Mouse (Mus musculus): ENCODE measurements at regions not wholly inside any gene's neighbourhood (a gene's known extent, or its start where the extent isn't known, plus 50 kb on each side); places are given as distances from the start of the nearest gene placed in this dataset.

- no peak for DNase-seq (ENCODE audit: low spot score)
These were observed 584.4 kb downstream of the Mettl4 start for GRCm38 (mm10) chr17:94165305-94165860.

- no peak for DNase-seq (ENCODE audit: low spot score)
These were observed 605.5 kb downstream of the Mettl4 start for GRCm38 (mm10) chr17:94144298-94144697.

- DNase-seq (ENCODE audit: low spot score): no peak
These were observed 616.6 kb downstream of the Mettl4 start for GRCm38 (mm10) chr17:94133201-94133600.

- peak; percentile 74 for DNase-seq (ENCODE audit: low spot score)
These were observed 655.7 kb downstream of the Mettl4 start for GRCm38 (mm10) chr17:94093984-94094660.

GRCm38 (mm10) chr17:94054436-94055060 is 695.3 kb downstream of the Mettl4 start:
- DNase-seq (ENCODE audit: low spot score): no peak

GRCm38 (mm10) chr17:94048475-94048874 is 701.3 kb downstream of the Mettl4 start:
- no peak for DNase-seq (ENCODE audit: low spot score)

- DNase-seq (ENCODE audit: low spot score): no peak
These were observed 711.6 kb downstream of the Mettl4 start for GRCm38 (mm10) chr17:94038221-94038620.

- DNase-seq (ENCODE audit: low spot score): no peak
These were observed 737.4 kb downstream of the Mettl4 start for GRCm38 (mm10) chr17:94012386-94012785.

GRCm38 (mm10) chr17:94002095-94002494 is 747.7 kb downstream of the Mettl4 start:
- no peak for DNase-seq (ENCODE audit: low spot score)

GRCm38 (mm10) chr17:94001515-94001914 is 748.3 kb downstream of the Mettl4 start:
- no peak for DNase-seq (ENCODE audit: low spot score)

GRCm38 (mm10) chr17:93986932-93987331 is 762.9 kb downstream of the Mettl4 start:
- DNase-seq (ENCODE audit: low spot score): no peak
